Comparison of ENCODE assay signal across 8 mouse cellular contexts in the genomic region with DNA sequence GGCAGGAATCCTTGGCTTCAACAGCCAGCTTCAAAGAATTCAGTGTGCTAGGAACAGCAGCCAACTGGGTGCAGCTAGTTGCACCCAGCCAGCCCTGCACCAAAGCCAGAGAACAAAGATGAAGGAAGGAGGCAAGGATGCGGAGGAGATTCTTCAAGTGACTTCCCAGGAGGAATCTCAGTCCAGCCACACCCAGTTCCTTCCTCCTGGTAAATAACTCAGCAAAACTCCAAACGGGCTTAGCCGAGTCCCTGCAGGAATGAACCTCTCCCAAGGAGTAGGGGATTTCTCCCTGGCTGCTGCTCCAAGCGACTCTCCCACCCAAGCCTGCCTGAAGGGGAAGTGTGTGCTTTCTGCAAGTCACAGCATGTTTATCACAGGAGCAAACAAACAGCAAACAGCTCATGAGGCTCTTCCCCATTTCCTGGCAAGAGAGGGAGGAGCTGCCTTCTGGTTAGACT.
DNase-seq lines count a peak whose midpoint lies in the region; TF ChIP-seq lines count a peak whose summit lies in the region.

No protein-coding gene starts in this region.

- TF ChIP-seq CTCF in brain, embryonic 14.5 days (IDR thresholded peaks at IDR 0.05; ENCODE audit: borderline replicate concordance, extremely low read depth, insufficient read depth, insufficient read length), result no peak

- no peak for TF ChIP-seq POLR2A in brain, embryonic 14.5 days (IDR thresholded peaks at IDR 0.05; ENCODE audit: borderline replicate concordance, extremely low read depth, insufficient read depth, insufficient read length, poor library complexity, severe bottlenecking)

- intact Hi-C loops in heart, postnatal 14 days (cut with DNase I), result no loop called here

- peak; percentile 10 to 16 for DNase-seq in layer of hippocampus, postnatal 10 days (ENCODE audit: low spot score in 2 of 2)
- no peak for DNase-seq in layer of hippocampus, adult 8-10 months (ENCODE audit: low spot score in 2 of 2)
- peak; percentile 59 for DNase-seq in brain, embryonic 14.5 days (ENCODE audit: low read depth)
- DNase-seq in heart, postnatal 14 days, result peak; percentile 27 to 40
- DNase-seq in lung, postnatal 4 days, result peak; percentile 67 to 83
- no peak for DNase-seq in left cerebral cortex, adult 9 months (ENCODE audit: low spot score in 2 of 2)
- no peak for DNase-seq in left cerebral cortex, adult 18-20 months (ENCODE audit: low spot score in 2 of 2)
- no peak for DNase-seq in embryo, embryonic 10 days (ENCODE audit: low spot score)

Comparison
In these comparisons a context has a peak if more than half of its experiments do, and no peak if none do; other contexts are left out.
1. DNase-seq: peak in layer of hippocampus, postnatal 10 days (2 of 2), brain, embryonic 14.5 days (single experiment), heart, postnatal 14 days (2 of 2) and lung, postnatal 4 days (2 of 2); none in layer of hippocampus, adult 8-10 months (0 of 2), left cerebral cortex, adult 9 months (0 of 2), left cerebral cortex, adult 18-20 months (0 of 2) and embryo, embryonic 10 days (single experiment).